Mouse (Mus musculus): ENCODE results near the gene Phldb3.

DNA sequence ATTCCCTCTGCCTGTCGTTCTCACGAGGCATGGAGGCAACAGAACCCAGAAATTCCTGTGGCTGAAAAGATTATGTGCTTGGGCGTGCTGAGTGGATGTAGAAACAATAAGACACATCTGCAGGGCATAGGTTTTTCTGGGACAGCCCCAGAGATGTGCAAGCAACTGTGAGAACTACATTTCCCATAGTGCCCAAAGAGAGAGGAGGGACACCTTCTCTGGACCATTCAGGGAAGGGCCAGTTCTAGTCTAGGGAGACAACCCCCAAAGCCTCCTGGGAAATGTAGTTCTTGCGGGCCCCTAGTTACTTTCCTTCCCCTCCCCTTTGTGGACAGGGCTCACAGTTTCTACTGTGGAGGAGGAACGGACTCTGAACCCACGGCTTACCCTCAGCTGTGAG is 2.5 kb upstream of the Phldb3 start:
- TF ChIP-seq CTCF (IDR thresholded peaks at IDR 0.05; ENCODE audit: extremely low read depth, insufficient read length, insufficient replicate concordance, low read depth, low read length) (no peak), POLR2A (IDR thresholded peaks at IDR 0.05; ENCODE audit: low read depth, low read length) (no peak)
